Mouse (Mus musculus) megakaryocyte progenitor cell, adult 5-6 weeks (primary cell): Measurements from ENCODE around the gene Il20ra. TPM values are rescaled to one million over a fixed set of nuclear protein-coding genes. Genes with fewer than 3 reads are reported as not detected.

ENCODE experiments used
- ATAC-seq: replicated peaks from 2 replicates; pipeline ENCODE4 v1.8.0; 2016; ENCODE audit warnings: mild to moderate bottlenecking, moderate TSS enrichment, inconsistent platforms; ENCODE audit not compliant: poor library complexity
- total RNA-seq, 2 experiments: library from RNA; stranded (forward) in 1 of 2; stranded (reverse) in 1 of 2; fragments of 157-497, 149-512 nt in 1 of 2; fragments of 200-1000 nt in 1 of 2; gene quantifications; 2 replicates each; pipeline versions ENCODE4 v1.2.3 to v1.2.4; 2015 to 2017

Il20ra gene
- total RNA-seq (2015) (0.25 TPM in 1 of 2 replicates, not detected in the other), total RNA-seq (2017) (0.14 and 0.67 TPM in 2 replicates)

- ATAC-seq = peak; percentile 74
Measured at GRCm38 (mm10) chr10:19712421-19712836, at the start of gene Il20ra. TSS of gene Il20ra (plus strand) at chr10:19712570.

- ATAC-seq = no peak
Measured at GRCm38 (mm10) chr10:19668973-19669372, 43.4 kb upstream of the Il20ra start.

- peak; percentile 97 for ATAC-seq
Measured at GRCm38 (mm10) chr10:19672015-19672414, 40.4 kb upstream of the Il20ra start.

- peak; percentile 54; the same call in 1 of the 2 replicates for ATAC-seq
Measured at GRCm38 (mm10) chr10:19673146-19673545, 39.2 kb upstream of the Il20ra start.

GRCm38 (mm10) chr10:19687686-19688085, 24.7 kb upstream of the Il20ra start:
- ATAC-seq = peak; percentile 29

GRCm38 (mm10) chr10:19691287-19691686, 21.1 kb upstream of the Il20ra start:
- ATAC-seq = 0 out of 2 replicates have a peak, but pooled peaks have one; percentile 5

GRCm38 (mm10) chr10:19691771-19692170, 20.6 kb upstream of the Il20ra start:
- ATAC-seq = peak; percentile 80

GRCm38 (mm10) chr10:19692332-19692731, 20.0 kb upstream of the Il20ra start:
- no peak for ATAC-seq

- ATAC-seq = peak; percentile 80
Measured at GRCm38 (mm10) chr10:19692988-19693387, 19.4 kb upstream of the Il20ra start.

GRCm38 (mm10) chr10:19693629-19694028, 18.7 kb upstream of the Il20ra start:
- no peak for ATAC-seq

- no peak for ATAC-seq
Measured at GRCm38 (mm10) chr10:19699331-19699730, 13.0 kb upstream of the Il20ra start.

- ATAC-seq = no peak
Measured at GRCm38 (mm10) chr10:19704445-19704844, 7.9 kb upstream of the Il20ra start.

GRCm38 (mm10) chr10:19707768-19708167, 4.6 kb upstream of the Il20ra start:
- no peak for ATAC-seq

- peak; percentile 65 for ATAC-seq
Measured at GRCm38 (mm10) chr10:19708277-19709070, 3.9 kb upstream of the Il20ra start.

- peak; percentile 83 for ATAC-seq
Measured at GRCm38 (mm10) chr10:19711020-19711419, 1.4 kb upstream of the Il20ra start.

- no peak; the same call in 1 of the 2 replicates for ATAC-seq
Measured at GRCm38 (mm10) chr10:19711551-19712171, 709 bp upstream of the Il20ra start.

GRCm38 (mm10) chr10:19718627-19719026, 6.3 kb downstream of the Il20ra start:
- ATAC-seq = peak; percentile 80

GRCm38 (mm10) chr10:19722320-19722719, 9.9 kb downstream of the Il20ra start:
- ATAC-seq = no peak

- peak; percentile 94 for ATAC-seq
Measured at GRCm38 (mm10) chr10:19724158-19724832, 11.9 kb downstream of the Il20ra start.

- 0 out of 2 replicates have a peak, but pooled peaks have one; percentile 39 for ATAC-seq
Measured at GRCm38 (mm10) chr10:19738442-19738841, 26.1 kb downstream of the Il20ra start.

- ATAC-seq = peak; percentile 52; the same call in 1 of the 2 replicates
Measured at GRCm38 (mm10) chr10:19745662-19746061, 33.3 kb downstream of the Il20ra start.
